Comparison of ENCODE assay signal across 7 mouse cellular contexts in the genomic region with DNA sequence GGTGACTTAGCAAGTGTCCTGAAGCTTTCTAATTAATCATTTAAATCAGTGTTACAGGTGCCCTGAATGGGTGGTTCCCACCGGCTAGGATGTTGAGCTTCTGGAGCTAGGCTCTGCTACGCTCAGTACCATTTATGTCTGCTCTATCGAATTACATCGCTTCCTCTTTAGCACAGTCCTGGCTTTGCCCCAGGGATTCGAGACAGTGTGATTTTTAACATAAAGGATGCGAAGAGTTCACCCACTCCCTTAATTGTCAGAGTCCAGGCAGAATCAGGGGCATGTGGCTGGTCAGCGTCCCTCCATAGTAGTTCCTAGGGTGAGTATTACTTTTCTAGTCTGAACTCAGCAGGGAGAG. TPM values are rescaled to one million over a fixed set of nuclear protein-coding genes. Genes with fewer than 3 reads are reported as not detected.
A peak's percentile ranks its signal among the peaks of the same experiment; 100 is the strongest.
DNase-seq lines count a peak whose midpoint lies in the region; ATAC-seq and TF ChIP-seq lines count a peak whose summit lies in the region.

No protein-coding gene starts in this region.

- no peak overlapping the region for H3K4me3 ChIP-seq in lung, embryonic 14.5 days (ENCODE audit: low read depth, low read length)
- H3K4me3 ChIP-seq in forebrain, embryonic 15.5 days = no peak overlapping the region
- peak overlapping the region; percentile 8 for H3K4me3 ChIP-seq in limb, embryonic 14.5 days (replicated peaks; ENCODE audit: low read length)

- H3K36me3 ChIP-seq in lung, embryonic 14.5 days (ENCODE audit: insufficient read depth) = no peaks in the 10 kb centered on the region
- no peaks in the 10 kb centered on the region for H3K36me3 ChIP-seq in forebrain, embryonic 15.5 days
- no peaks in the 10 kb centered on the region for H3K36me3 ChIP-seq in limb, embryonic 14.5 days (ENCODE audit: control insufficient read depth, insufficient read depth, low read length)

- no peak overlapping the region for H3K9ac ChIP-seq in lung, embryonic 14.5 days
- 0 out of 2 replicates have a peak overlapping the region, but pooled peaks have one; percentile 24 for H3K9ac ChIP-seq in forebrain, embryonic 15.5 days (replicated peaks)
- H3K9ac ChIP-seq in limb, embryonic 14.5 days (ENCODE audit: low read depth, low read length, severe bottlenecking) = no peak overlapping the region

- no peak for TF ChIP-seq CTCF in lung, embryonic 14.5 days (IDR thresholded peaks at IDR 0.05; ENCODE audit: low read depth)

- no peaks in the 10 kb centered on the region for H3K4me1 ChIP-seq in lung, embryonic 14.5 days (ENCODE audit: insufficient read depth)
- peaks cover 36% of the 10 kb centered on the region for H3K4me1 ChIP-seq in forebrain, embryonic 15.5 days
- H3K4me1 ChIP-seq in limb, embryonic 14.5 days (ENCODE audit: control insufficient read depth, insufficient read depth, low read length) = peaks cover 18% of the 10 kb centered on the region

- peak overlapping the region; percentile 41 for H3K4me2 ChIP-seq in lung, embryonic 14.5 days
- H3K4me2 ChIP-seq in forebrain, embryonic 15.5 days (replicated peaks) = peak overlapping the region; percentile 34
- peak overlapping the region; percentile 44 for H3K4me2 ChIP-seq in limb, embryonic 14.5 days (replicated peaks; ENCODE audit: low read depth, low read length, severe bottlenecking)

- WGBS in lung, embryonic 14.5 days = 20% methylated on average over 7 of the region's 7 CpGs
- WGBS in forebrain, embryonic 15.5 days = 16% methylated on average over 7 of the region's 7 CpGs
- WGBS in limb, embryonic 14.5 days = 7% methylated on average over 7 of the region's 7 CpGs

- DNase-seq in lung, embryonic 14.5 days = no peak
- DNase-seq in lung, postnatal 10 days = no peak
- DNase-seq in limb, embryonic 14.5 days (ENCODE audit: low spot score) = no peak
- DNase-seq in spleen, postnatal 4 days (ENCODE audit: low spot score in 2 of 2) = no peak
- DNase-seq in frontal cortex, postnatal 14 days (ENCODE audit: low spot score in 2 of 2) = no peak

- TF ChIP-seq POLR2A in limb, embryonic 14.5 days (IDR thresholded peaks at IDR 0.05; ENCODE audit: borderline replicate concordance, extremely low read depth, insufficient read depth, insufficient read length) = no peak

- no peaks in the 10 kb centered on the region for H3K9me3 ChIP-seq in lung, embryonic 14.5 days (ENCODE audit: low read depth, low read length)
- H3K9me3 ChIP-seq in forebrain, embryonic 15.5 days = no peaks in the 10 kb centered on the region
- H3K9me3 ChIP-seq in limb, embryonic 14.5 days (ENCODE audit: control insufficient read depth, low read length) = no peaks in the 10 kb centered on the region

- no peaks in the 10 kb centered on the region for H3K27me3 ChIP-seq in lung, embryonic 14.5 days (ENCODE audit: insufficient read depth, low read length)
- no peaks in the 10 kb centered on the region for H3K27me3 ChIP-seq in forebrain, embryonic 15.5 days
- H3K27me3 ChIP-seq in limb, embryonic 14.5 days (ENCODE audit: control insufficient read depth, insufficient read depth, low read length) = no peaks in the 10 kb centered on the region

- H3K27ac ChIP-seq in lung, embryonic 14.5 days (ENCODE audit: low read depth) = no peak overlapping the region
- H3K27ac ChIP-seq in forebrain, embryonic 15.5 days (replicated peaks) = 0 out of 2 replicates have a peak overlapping the region, but pooled peaks have one; percentile 4
- H3K27ac ChIP-seq in limb, embryonic 14.5 days (replicated peaks; ENCODE audit: low read depth, low read length) = no peak overlapping the region

- ATAC-seq in lung, embryonic 14.5 days (ENCODE audit: insufficient read depth) = no peak
- ATAC-seq in forebrain, embryonic 15.5 days (replicated peaks) = peak; percentile 26; the same call in 1 of the 2 replicates
- no peak for ATAC-seq in limb, embryonic 14.5 days (ENCODE audit: low FRiP score, low read depth)
- 0 out of 2 replicates have a peak, but pooled peaks have one; percentile 63 for ATAC-seq in neutrophil, adult 5-6 weeks (ENCODE audit: extremely low read depth, insufficient number of reproducible peaks, low FRiP score, poor library complexity, severe bottlenecking)

RNA-seq across cellular contexts. Expression of a gene that starts 29.2 kb away (rescaled TPM):
- 139 and 144 TPM in 2 replicates for polyA plus RNA-seq in lung, embryonic 14.5 days (2014; fragmentation: Nextera tagmentation; extraction: Ambion mirVana)
- 175 and 187 TPM in 2 replicates for polyA plus RNA-seq in forebrain, embryonic 15.5 days (2015; fragmentation: Nextera tagmentation; extraction: Ambion mirVana)
- polyA plus RNA-seq in limb, embryonic 14.5 days (2012; rRNA removed) = 96.6 and 97.6 TPM in 2 replicates
- polyA plus RNA-seq in limb, embryonic 14.5 days (2014; fragmentation: Nextera tagmentation; extraction: Ambion mirVana) = 107 and 122 TPM in 2 replicates
- 102 and 104 TPM in 2 replicates for total RNA-seq in neutrophil, adult 5-6 weeks (2017)

RNA-seq across cellular contexts. Expression of a gene that starts 39.7 kb away (rescaled TPM):
- polyA plus RNA-seq in lung, embryonic 14.5 days (2014; fragmentation: Nextera tagmentation; extraction: Ambion mirVana) = 291 and 336 TPM in 2 replicates
- polyA plus RNA-seq in forebrain, embryonic 15.5 days (2015; fragmentation: Nextera tagmentation; extraction: Ambion mirVana) = 315 and 320 TPM in 2 replicates
- polyA plus RNA-seq in limb, embryonic 14.5 days (2012; rRNA removed) = 106 and 111 TPM in 2 replicates
- 296 and 311 TPM in 2 replicates for polyA plus RNA-seq in limb, embryonic 14.5 days (2014; fragmentation: Nextera tagmentation; extraction: Ambion mirVana)
- 328 and 348 TPM in 2 replicates for total RNA-seq in neutrophil, adult 5-6 weeks (2017)

Comparison
In these comparisons a context has a peak if more than half of its experiments do, and no peak if none do; other contexts are left out.
1. ATAC-seq: peak in forebrain, embryonic 15.5 days (single experiment) and neutrophil, adult 5-6 weeks (single experiment); none in lung, embryonic 14.5 days (single experiment) and limb, embryonic 14.5 days (single experiment).
2. Peak in every context shown above with its lines, with median percentiles within 50 percentile points of each other: H3K4me2 ChIP-seq.